In genomic region chr2:35103558-35103957, GRCm38 (mm10) we compare ENCODE assay signal across 19 mouse cellular contexts. TPM values are rescaled to one million over a fixed set of nuclear protein-coding genes. Genes with fewer than 3 reads are reported as not detected.
"Had no signal": no experiment of that assay in that cellular context is flagged by ENCODE, and none has a peak within 500 bp of the region (broad histone marks: within the 10 kb centered on the region; RNA-seq: fewer than 3 reads in every experiment).

No protein-coding gene starts in this region.

- H3K4me1 ChIP-seq: midbrain, embryonic 12.5 days; midbrain, embryonic 15.5 days had no signal

- H3K9me3 ChIP-seq: midbrain, embryonic 12.5 days; midbrain, embryonic 15.5 days had no signal

- ATAC-seq: inflammation-experienced regulatory T-cells, adult 6 months; intestine, embryonic 16.5 days; midbrain, embryonic 15.5 days had no signal

- H3K4me2 ChIP-seq: midbrain, embryonic 12.5 days; midbrain, embryonic 15.5 days had no signal

- H3K9ac ChIP-seq: midbrain, embryonic 12.5 days; midbrain, embryonic 15.5 days had no signal

- H3K27me3 ChIP-seq: midbrain, embryonic 12.5 days; midbrain, embryonic 15.5 days had no signal

- H3K36me3 ChIP-seq: midbrain, embryonic 12.5 days; midbrain, embryonic 15.5 days had no signal

- H3K4me3 ChIP-seq: left cerebral cortex, adult 2 months; midbrain, embryonic 12.5 days; midbrain, embryonic 15.5 days; myocyte had no signal

- DNase-seq: kidney, adult 8-10 months; kidney, postnatal 25 days; layer of hippocampus, postnatal 36 days; lung, adult 2 months; lung, postnatal 14 days; thymus, adult 18-20 months; thymus, postnatal 36 days had no signal

- H3K27ac ChIP-seq: kidney, postnatal 0 days; left cerebral cortex, adult 2 months; macrophage; midbrain, embryonic 12.5 days; midbrain, embryonic 15.5 days had no signal

RNA-seq across cellular contexts. Expression of gene AI182371, which starts 2.2 kb away (rescaled TPM):
- polyA plus RNA-seq: limb, embryonic 11.5 days; neural tube, embryonic 11.5 days had no signal

RNA-seq across cellular contexts. Expression of gene Hc, which starts 42.3 kb away (rescaled TPM):
- polyA plus RNA-seq: limb, embryonic 11.5 days; macrophage; myocyte; neural tube, embryonic 11.5 days; small intestine, adult 2 months; spleen, adult 2 months had no signal
